Mouse (Mus musculus): ENCODE data around the gene Gm20708. TPM values are rescaled to one million over a fixed set of nuclear protein-coding genes. Genes with fewer than 3 reads are reported as not detected.
"Not testable (repeated sequence)": the region's sequence is repeated elsewhere in the genome, so short reads cannot be mapped to it uniquely, and the experiment has no call there.

Gm20708 gene
- polyA plus RNA-seq, 1 experiment from 2014 or later = not detected

DNA sequence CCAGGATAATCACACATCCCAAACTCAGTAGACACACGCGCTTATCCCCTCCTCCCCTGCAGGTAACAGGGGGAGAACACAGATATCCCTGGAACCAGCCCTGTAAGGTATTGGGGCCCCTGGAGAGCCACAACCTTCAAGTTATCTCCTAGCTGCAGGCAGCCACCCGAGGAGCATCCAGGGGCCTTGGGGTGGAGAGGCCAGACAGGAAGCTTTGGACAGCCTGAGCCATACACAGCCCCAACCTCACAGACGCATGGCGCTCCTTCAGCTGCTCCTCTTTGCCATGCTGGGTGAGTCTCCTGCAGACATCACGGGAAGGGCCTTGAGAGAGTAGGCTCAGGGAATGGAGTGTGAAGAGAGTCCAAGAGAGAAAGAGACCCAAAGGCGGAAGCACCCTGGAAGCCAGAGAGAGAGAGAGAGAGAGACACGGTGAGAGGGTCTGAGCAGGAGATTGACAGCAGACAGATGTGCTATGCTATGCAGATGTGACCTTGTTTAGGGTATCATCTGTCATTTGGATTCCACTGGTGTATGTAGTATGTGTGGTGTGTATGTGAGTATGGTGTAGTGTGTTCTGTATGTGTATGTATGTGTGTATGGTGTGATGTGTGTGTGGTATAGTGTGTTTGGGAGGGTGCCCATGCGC lies 11.8 kb upstream of the Gm20708 start, which contains the start of gene 6030468B19Rik:
6030468B19Rik (plus strand) TSS at position 150 of the 649 bp plus-strand sequence.
- no peak within 1 kb of the TSS for H3K4me3 ChIP-seq
- no peaks in the 10 kb centered on the region for H3K36me3 ChIP-seq
- WGBS = 62% methylated on average over 9 of the region's 9 CpGs
- H3K27me3 ChIP-seq (replicated peaks) = no peaks in the 10 kb centered on the region
- H3K4me1 ChIP-seq = 0 out of 2 replicates have a peak, but pooled peaks cover 9% of the 10 kb centered on the region
- ATAC-seq (ENCODE audit: low FRiP score, low read depth) = no peak
- H3K4me2 ChIP-seq (replicated peaks) = 0 out of 2 replicates have a peak within 1 kb of the TSS, but pooled peaks have one; percentile 5
- no peaks in the 10 kb centered on the region for H3K9me3 ChIP-seq
- H3K27ac ChIP-seq = no peak within 1 kb of the TSS
- no peak within 1 kb of the TSS for H3K9ac ChIP-seq

DNA sequence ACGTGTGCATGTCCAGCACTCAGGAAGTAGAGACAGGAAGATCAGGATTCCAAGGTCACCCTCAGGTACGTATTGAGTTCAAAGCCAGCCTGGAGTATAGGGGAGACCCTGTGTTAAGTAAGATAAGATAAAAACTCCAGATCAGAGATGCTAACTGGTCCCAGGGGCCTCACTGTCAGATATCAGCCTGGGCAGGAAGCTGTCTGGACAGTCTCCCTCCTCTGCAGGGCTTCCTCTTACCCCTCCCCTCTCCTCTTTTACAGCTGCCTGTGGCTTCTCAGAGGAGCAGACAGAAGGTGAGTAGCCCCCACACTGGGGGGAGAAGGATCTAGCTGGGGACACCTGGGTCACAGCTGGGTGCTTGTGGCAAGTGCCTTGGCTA lies 11.3 kb upstream of the Gm20708 start:
- no peak overlapping the region for H3K27ac ChIP-seq
- no peaks in the 10 kb centered on the region for H3K27me3 ChIP-seq (replicated peaks)
- no peak for ATAC-seq (ENCODE audit: low FRiP score, low read depth)
- 56% methylated on average over 2 of the region's 2 CpGs for WGBS
- H3K4me3 ChIP-seq = no peak overlapping the region
- H3K9me3 ChIP-seq = no peaks in the 10 kb centered on the region
- H3K4me2 ChIP-seq (replicated peaks) = 0 out of 2 replicates have a peak overlapping the region, but pooled peaks have one; percentile 5
- 0 out of 2 replicates have a peak, but pooled peaks cover 8% of the 10 kb centered on the region for H3K4me1 ChIP-seq
- H3K36me3 ChIP-seq = no peaks in the 10 kb centered on the region
- no peak overlapping the region for H3K9ac ChIP-seq

DNA sequence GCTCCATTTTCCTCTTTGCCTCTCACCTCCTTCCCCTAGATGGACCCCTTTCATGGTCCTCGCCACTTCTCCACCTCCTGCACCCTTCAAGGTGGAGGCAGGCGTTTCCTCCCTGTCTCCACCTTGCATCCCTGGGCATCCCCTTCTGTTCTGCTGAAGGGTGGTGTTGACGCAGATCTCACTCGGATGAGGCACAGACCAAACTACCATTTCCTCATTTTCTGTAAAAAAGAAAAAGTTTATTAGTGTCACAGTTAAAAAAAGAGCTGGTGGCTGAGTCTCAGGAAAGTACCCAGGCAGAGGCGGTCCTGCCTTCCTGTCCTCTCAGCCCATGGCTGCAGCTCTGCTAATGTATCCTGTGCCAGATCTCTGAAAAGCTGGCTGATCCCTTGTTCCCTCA lies 10.3 kb upstream of the Gm20708 start:
- no peak overlapping the region for H3K9ac ChIP-seq

GRCm38 (mm10) chr11:117800038-117800437 lies 9.4 kb upstream of the Gm20708 start:
- Histone ChIP-seq H3K27me3 (replicated peaks) (no peaks in the 10 kb centered on the region), H3K9me3 (no peaks in the 10 kb centered on the region), H3K4me3 (no peak overlapping the region), H3K4me1 (0 out of 2 replicates have a peak, but pooled peaks cover 8% of the 10 kb centered on the region), H3K27ac (no peak overlapping the region), H3K36me3 (no peaks in the 10 kb centered on the region), H3K4me2 (replicated peaks) (no peak overlapping the region), H3K9ac (no peak overlapping the region)
- ATAC-seq (ENCODE audit: low FRiP score, low read depth) = no peak
- 90% methylated on average over 7 of the region's 7 CpGs for WGBS

More for the DNA sequence above, 10.3 kb upstream of the Gm20708 start:
- no peak overlapping the region for H3K4me2 ChIP-seq (replicated peaks)
- no peak overlapping the region for H3K27ac ChIP-seq
- no peak overlapping the region for H3K4me3 ChIP-seq
- WGBS = 76% methylated on average over 5 of the region's 5 CpGs
- H3K4me1 ChIP-seq = 0 out of 2 replicates have a peak, but pooled peaks cover 8% of the 10 kb centered on the region
- H3K9me3 ChIP-seq = no peaks in the 10 kb centered on the region
- no peak for ATAC-seq (ENCODE audit: low FRiP score, low read depth)
- no peaks in the 10 kb centered on the region for H3K36me3 ChIP-seq
- H3K27me3 ChIP-seq (replicated peaks) = no peaks in the 10 kb centered on the region

GRCm38 (mm10) chr11:117801650-117802049 lies 7.8 kb upstream of the Gm20708 start:
- 77% methylated on average over 7 of the region's 7 CpGs for WGBS
- no peak for ATAC-seq (ENCODE audit: low FRiP score, low read depth)
- H3K36me3 ChIP-seq = no peaks in the 10 kb centered on the region
- 0 out of 2 replicates have a peak, but pooled peaks cover 8% of the 10 kb centered on the region for H3K4me1 ChIP-seq
- no peak overlapping the region for H3K4me3 ChIP-seq
- H3K9me3 ChIP-seq = no peaks in the 10 kb centered on the region
- H3K27ac ChIP-seq = no peak overlapping the region
- H3K4me2 ChIP-seq (replicated peaks) = no peak overlapping the region
- no peak overlapping the region for H3K9ac ChIP-seq
- no peaks in the 10 kb centered on the region for H3K27me3 ChIP-seq (replicated peaks)

DNA sequence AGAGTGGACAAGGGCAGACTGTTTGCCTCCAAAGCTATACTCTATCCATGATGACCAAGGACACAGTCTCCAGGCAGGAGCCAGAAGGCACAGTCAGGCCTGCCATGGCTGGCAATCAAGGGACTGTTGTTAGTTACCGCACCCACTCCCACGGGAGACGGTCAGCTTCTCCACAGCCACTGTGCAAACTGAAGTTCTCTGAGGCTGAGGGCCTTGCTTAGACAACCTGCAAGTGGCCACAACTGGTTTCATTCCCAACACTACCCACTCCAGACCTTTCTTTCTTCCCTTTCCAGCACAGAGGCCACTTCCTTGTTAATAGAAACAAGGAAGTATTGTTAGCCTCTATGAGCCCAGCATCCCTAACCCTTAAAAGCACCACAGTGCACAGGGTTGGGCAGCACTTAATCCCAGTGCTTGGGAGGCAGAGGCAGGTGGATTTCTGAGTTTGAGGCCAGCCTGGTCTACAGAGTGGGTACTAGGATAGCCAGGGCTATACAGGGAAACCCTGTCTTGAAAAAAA lies 6.2 kb upstream of the Gm20708 start:
- Histone ChIP-seq H3K9ac (no peak overlapping the region), H3K36me3 (no peaks in the 10 kb centered on the region), H3K4me3 (no peak overlapping the region), H3K4me2 (replicated peaks) (no peak overlapping the region), H3K27me3 (replicated peaks) (no peaks in the 10 kb centered on the region), H3K27ac (no peak overlapping the region), H3K9me3 (no peaks in the 10 kb centered on the region), H3K4me1 (0 out of 2 replicates have a peak, but pooled peaks cover 2% of the 10 kb centered on the region)
- ATAC-seq (ENCODE audit: low FRiP score, low read depth) = no peak
- 98% methylated on average over 3 of the region's 3 CpGs for WGBS

- no peak overlapping the region for H3K9ac ChIP-seq
- no peak for ATAC-seq (ENCODE audit: low FRiP score, low read depth)
These were observed 2.7 kb upstream of the Gm20708 start for GRCm38 (mm10) chr11:117806781-117807180.

GRCm38 (mm10) chr11:117810401-117811046 lies 1.1 kb downstream of the Gm20708 start:
- peak overlapping the region; percentile 54 for H3K9ac ChIP-seq
- H3K4me3 ChIP-seq = peak overlapping the region; percentile 66
- no peak overlapping the region for H3K27ac ChIP-seq
- WGBS = under 1% methylated on average over 21 of the region's 21 CpGs
- H3K4me2 ChIP-seq (replicated peaks) = peak overlapping the region; percentile 98
- no peaks in the 10 kb centered on the region for H3K9me3 ChIP-seq
- peaks cover 18% of the 10 kb centered on the region for H3K4me1 ChIP-seq
- ATAC-seq (ENCODE audit: low FRiP score, low read depth) = peak; percentile 84
- peaks cover 22% of the 10 kb centered on the region for H3K36me3 ChIP-seq
- H3K27me3 ChIP-seq (replicated peaks) = peaks cover 9% of the 10 kb centered on the region; the same call in 1 of the 2 replicates

More at GRCm38 (mm10) chr11:117806781-117807180, 2.7 kb upstream of the Gm20708 start:
- Histone ChIP-seq H3K36me3 (no peaks in the 10 kb centered on the region), H3K27me3 (replicated peaks) (peaks cover 9% of the 10 kb centered on the region; the same call in 1 of the 2 replicates), H3K4me2 (replicated peaks) (no peak overlapping the region), H3K9me3 (no peaks in the 10 kb centered on the region), H3K4me3 (no peak overlapping the region), H3K4me1 (peaks cover 18% of the 10 kb centered on the region), H3K27ac (no peak overlapping the region)
- 94% methylated on average over 6 of the region's 6 CpGs for WGBS

GRCm38 (mm10) chr11:117813867-117814266 lies 4.4 kb downstream of the Gm20708 start:
- no peak overlapping the region for H3K4me3 ChIP-seq
- WGBS = 86% methylated on average over 5 of the region's 5 CpGs
- peaks cover 9% of the 10 kb centered on the region; the same call in 1 of the 2 replicates for H3K27me3 ChIP-seq (replicated peaks)
- H3K27ac ChIP-seq = no peak overlapping the region
- H3K4me1 ChIP-seq = peaks cover 18% of the 10 kb centered on the region
- no peak overlapping the region for H3K9ac ChIP-seq
- H3K36me3 ChIP-seq = peaks cover 33% of the 10 kb centered on the region
- ATAC-seq (ENCODE audit: low FRiP score, low read depth) = no peak
- H3K9me3 ChIP-seq = no peaks in the 10 kb centered on the region
- H3K4me2 ChIP-seq (replicated peaks) = no peak overlapping the region

- Histone ChIP-seq H3K9ac (no peak overlapping the region), H3K9me3 (no peaks in the 10 kb centered on the region), H3K27ac (no peak overlapping the region), H3K4me2 (replicated peaks) (no peak overlapping the region), H3K4me1 (peaks cover 21% of the 10 kb centered on the region), H3K36me3 (peaks cover 33% of the 10 kb centered on the region), H3K4me3 (no peak overlapping the region), H3K27me3 (replicated peaks) (peaks cover 4% of the 10 kb centered on the region; the same call in 1 of the 2 replicates)
- 97% methylated on average over 6 of the region's 6 CpGs for WGBS
- ATAC-seq (ENCODE audit: low FRiP score, low read depth) = no peak
These were observed 5.4 kb downstream of the Gm20708 start for GRCm38 (mm10) chr11:117814704-117815366.

GRCm38 (mm10) chr11:117815850-117816249 lies 6.4 kb downstream of the Gm20708 start:
- H3K27ac ChIP-seq; H3K9ac ChIP-seq; ATAC-seq (ENCODE audit: low FRiP score, low read depth); H3K4me2 ChIP-seq (replicated peaks); H3K4me3 ChIP-seq; H3K27me3 ChIP-seq (replicated peaks); H3K9me3 ChIP-seq: not testable (repeated sequence)
- Histone ChIP-seq H3K36me3 (peaks cover 38% of the 10 kb centered on the region), H3K4me1 (peaks cover 11% of the 10 kb centered on the region)
- 87% methylated on average over 9 of the region's 9 CpGs for WGBS
